In the genomic region with DNA sequence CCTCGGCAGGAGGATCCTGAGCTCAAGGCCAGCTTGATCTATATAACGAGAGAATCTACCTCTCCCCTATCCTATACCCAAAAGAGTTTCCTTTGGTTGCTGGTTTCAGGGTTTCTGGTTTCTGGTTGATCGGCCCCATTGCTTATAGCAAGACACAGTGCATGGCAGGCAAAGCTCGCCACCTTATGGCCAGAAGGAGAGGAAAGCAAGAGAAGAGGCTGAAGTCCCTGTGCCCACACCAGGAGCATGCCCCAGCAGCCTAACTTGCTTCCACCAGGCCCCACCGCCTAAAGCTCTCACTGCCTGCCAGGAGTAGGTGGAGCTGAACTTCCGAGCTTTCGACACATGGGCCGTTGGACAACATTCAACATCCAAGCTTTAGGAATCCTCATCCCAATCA, we compare ENCODE assay signal across 7 mouse cellular contexts. TPM values are rescaled to one million over a fixed set of nuclear protein-coding genes. Genes with fewer than 3 reads are reported as not detected.
A peak's percentile ranks its signal among the peaks of the same experiment; 100 is the strongest.
DNase-seq lines count a peak whose midpoint lies in the region; ATAC-seq and TF ChIP-seq lines count a peak whose summit lies in the region.

No protein-coding gene starts in this region.

- no peaks in the 10 kb centered on the region for H3K36me3 ChIP-seq in E14TG2a.4 (ENCODE audit: insufficient read depth, low read length)
- no peaks in the 10 kb centered on the region for H3K36me3 ChIP-seq in lung, postnatal 0 days (ENCODE audit: insufficient read depth, low read length)

- H3K9ac ChIP-seq in lung, postnatal 0 days (replicated peaks; ENCODE audit: low read depth): no peak overlapping the region

- TF ChIP-seq CTCF in E14TG2a.4 (conservative IDR thresholded peaks at IDR 0.05; ENCODE audit: low read length): peak; percentile 21
- TF ChIP-seq CTCF in lung, postnatal 0 days (IDR thresholded peaks at IDR 0.05): peak; percentile 73

- H3K4me3 ChIP-seq in E14TG2a.4 (replicated peaks; ENCODE audit: low read length): 0 out of 2 replicates have a peak overlapping the region, but pooled peaks have one; percentile 3
- H3K4me3 ChIP-seq in lung, postnatal 0 days (ENCODE audit: low read depth, low read length): no peak overlapping the region

- H3K4me1 ChIP-seq in E14TG2a.4 (replicated peaks; ENCODE audit: low read depth, low read length): peaks cover 13% of the 10 kb centered on the region
- no peaks in the 10 kb centered on the region for H3K4me1 ChIP-seq in lung, postnatal 0 days (ENCODE audit: insufficient read depth, low read depth, low read length)

- peaks cover 5% of the 10 kb centered on the region; the same call in 1 of the 2 replicates for H3K27me3 ChIP-seq in E14TG2a.4 (ENCODE audit: insufficient read depth, low read length)
- H3K27me3 ChIP-seq in lung, postnatal 0 days (replicated peaks; ENCODE audit: insufficient read depth, low read length): no peaks in the 10 kb centered on the region

- WGBS in lung, postnatal 0 days: 28% methylated on average over 8 of the region's 8 CpGs

- H3K27ac ChIP-seq in lung, postnatal 0 days (ENCODE audit: low read length): no peak overlapping the region

- no peaks in the 10 kb centered on the region for H3K9me3 ChIP-seq in E14TG2a.4 (ENCODE audit: low read length)
- no peaks in the 10 kb centered on the region for H3K9me3 ChIP-seq in lung, postnatal 0 days (ENCODE audit: low read length)

- peak; percentile 43; the same call in 1 of the 2 replicates for ATAC-seq in lung, postnatal 0 days
- no peak for ATAC-seq in erythroblast, adult 5-6 weeks (replicated peaks; ENCODE audit: low FRiP score, poor library complexity, severe bottlenecking)

- no peak overlapping the region for H3K4me2 ChIP-seq in lung, postnatal 0 days (replicated peaks; ENCODE audit: low read depth, low read length)

- peak; percentile 50 for DNase-seq in layer of hippocampus, adult 11-12 months (ENCODE audit: low spot score)
- DNase-seq in layer of hippocampus, postnatal 25 days (ENCODE audit: extremely low spot score in 1 of 2, low spot score in 1 of 2): no peak
- peak; percentile 78 for DNase-seq in ZHBTc4 (ENCODE audit: low read depth, low spot score)
- DNase-seq in fat pad, adult 2 months (ENCODE audit: extremely low read depth, low read depth, low spot score): peak; percentile 42
- DNase-seq in lung, postnatal 0 days (ENCODE audit: low spot score): peak; percentile 60

- no peak for TF ChIP-seq EP300 in lung, postnatal 0 days (IDR thresholded peaks at IDR 0.05)

RNA-seq across cellular contexts. Expression of a gene that starts 10.8 kb away (rescaled TPM):
- total RNA-seq in layer of hippocampus, postnatal 25 days (2021): under 1 TPM; 0.28 to 0.37 TPM
- polyA plus RNA-seq in lung, postnatal 0 days (2015; fragmentation: Nextera tagmentation; extraction: Ambion mirVana): 0.81 and 1.3 TPM in 2 replicates
- total RNA-seq in erythroblast, adult 5-6 weeks (2015; ENCODE audit: low replicate concordance): not detected in 2 replicates
- total RNA-seq in erythroblast, adult 5-6 weeks (2017; ENCODE audit: low replicate concordance): not detected in 2 replicates

RNA-seq across cellular contexts. Expression of a gene that starts 58.7 kb away (rescaled TPM):
- not detected for total RNA-seq in layer of hippocampus, postnatal 25 days (2021)
- polyA plus RNA-seq in lung, postnatal 0 days (2015; fragmentation: Nextera tagmentation; extraction: Ambion mirVana): not detected in 2 replicates
- not detected in 2 replicates for total RNA-seq in erythroblast, adult 5-6 weeks (2015; ENCODE audit: low replicate concordance)
- 2.0 TPM in 1 of 2 replicates, not detected in the other for total RNA-seq in erythroblast, adult 5-6 weeks (2017; ENCODE audit: low replicate concordance)

Comparison
In these comparisons a context has a peak if more than half of its experiments do, and no peak if none do; other contexts are left out.
1. DNase-seq: peak in layer of hippocampus, adult 11-12 months (single experiment), ZHBTc4 (single experiment), fat pad, adult 2 months (single experiment) and lung, postnatal 0 days (single experiment); none in layer of hippocampus, postnatal 25 days (0 of 2).